Mouse (Mus musculus) testis, postnatal 14 days (tissue): Measurements from ENCODE around the gene Olfr837.

Experiments used
- DNase-seq: peaks from one replicate; pipeline ENCODE4 v3.0.0; 2021; ENCODE audit warnings: low spot score

The Olfr837 gene

GRCm38 (mm10) chr9:19136017-19136416, at the start of gene Olfr837:
TSS of gene Olfr837 (plus strand) at chr9:19136317.
- no peak for DNase-seq

DNA sequence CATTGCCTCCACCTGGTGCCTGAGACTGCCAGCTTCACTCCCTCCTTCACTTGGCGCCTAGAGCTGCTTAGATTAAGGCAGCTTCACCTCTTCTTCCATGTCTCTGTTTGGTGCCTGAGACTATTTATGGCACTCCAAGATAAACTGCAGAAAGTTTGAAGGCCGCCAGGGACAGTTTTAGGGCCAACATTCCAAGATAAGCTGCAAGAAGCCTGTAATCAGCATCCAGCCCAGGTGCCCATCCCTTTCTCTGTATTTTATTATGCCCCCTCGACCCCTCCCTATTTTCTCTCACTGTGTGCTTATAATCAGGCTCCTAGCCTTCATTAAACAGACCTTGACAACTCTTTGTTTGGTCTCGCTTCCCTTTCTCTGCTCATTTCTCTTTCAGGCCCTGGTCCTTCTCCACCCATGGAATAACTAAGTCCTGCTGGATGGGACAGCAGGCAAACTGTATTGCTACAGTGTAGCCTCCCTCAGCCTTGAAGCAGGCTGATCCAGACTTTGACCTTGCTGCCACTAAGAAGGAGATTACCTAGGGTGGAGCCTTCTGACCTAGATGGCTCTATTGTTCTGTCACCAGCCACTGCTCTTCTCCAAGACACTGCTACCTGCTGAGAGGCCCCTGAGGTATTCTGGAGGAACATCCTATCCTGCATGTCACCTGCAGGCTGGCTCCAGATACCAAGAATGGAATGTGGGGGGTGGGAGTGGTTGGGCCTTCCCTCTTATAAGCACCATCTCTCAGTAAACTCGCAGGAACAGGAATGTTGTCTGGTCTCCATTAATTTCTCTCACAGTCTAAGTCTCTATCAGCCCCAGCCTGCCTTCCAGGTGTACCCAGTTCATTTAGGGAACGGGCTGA, 43.0 kb upstream of the Olfr837 start:
- peak; percentile 14 for DNase-seq

DNA sequence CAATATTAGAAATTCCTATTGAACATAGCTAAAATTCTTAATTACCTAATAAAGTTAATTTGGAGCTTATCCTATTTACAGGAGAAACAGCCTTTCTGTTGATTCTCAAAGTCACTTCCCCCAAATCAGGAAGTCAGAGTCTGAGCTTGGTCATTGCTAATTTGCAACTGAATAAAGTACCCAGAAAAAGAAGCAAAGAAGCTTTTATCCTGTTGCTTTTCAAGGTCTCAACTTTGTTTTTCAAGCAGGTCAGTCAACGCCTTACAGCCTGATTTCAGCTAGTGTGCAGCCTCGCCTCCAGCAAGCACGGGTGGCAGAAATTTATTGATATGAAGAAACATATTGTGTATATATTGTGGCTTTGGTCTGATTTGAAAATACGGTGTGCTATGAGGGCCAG, 38.8 kb upstream of the Olfr837 start:
- no peak for DNase-seq

GRCm38 (mm10) chr9:19120082-19120481, 16.0 kb upstream of the Olfr837 start, which contains the start of gene Olfr836:
TSS of gene Olfr836 (plus strand) at chr9:19120382.
- DNase-seq, result no peak

GRCm38 (mm10) chr9:19177212-19177611, 41.1 kb downstream of the Olfr837 start, which contains the start of gene Olfr839-ps1:
TSS of gene Olfr839-ps1 (minus strand) at chr9:19177312.
- DNase-seq, result no peak
